Mouse (Mus musculus): ENCODE measurements around the gene Spice1. TPM values are rescaled to one million over a fixed set of nuclear protein-coding genes. Genes with fewer than 3 reads are reported as not detected.

Gene Spice1
- polyA plus RNA-seq, 1 experiment from 2014 or later = 23.9 TPM

- Histone ChIP-seq H3K27ac (ENCODE audit: poor library complexity, severe bottlenecking) (no peak overlapping the region), H3K36me3 (peaks cover 34% of the 10 kb centered on the region), H3K27me3 (replicated peaks) (no peaks in the 10 kb centered on the region), H3K9me3 (replicated peaks) (no peaks in the 10 kb centered on the region), H3K4me2 (no peak overlapping the region), H3K4me1 (replicated peaks) (no peaks in the 10 kb centered on the region), H3K9ac (no peak overlapping the region), H3K4me3 (no peak overlapping the region)
- 82% methylated on average over 4 of the region's 4 CpGs for WGBS
- no peak for ATAC-seq (ENCODE audit: insufficient number of reproducible peaks, low FRiP score)
These were observed 28.5 kb downstream of the Spice1 start for GRCm38 (mm10) chr16:44375459-44375858.

- no peak for ATAC-seq (ENCODE audit: insufficient number of reproducible peaks, low FRiP score)
These were observed 33.1 kb downstream of the Spice1 start for GRCm38 (mm10) chr16:44380006-44380405.

GRCm38 (mm10) chr16:44381578-44381977, 34.7 kb downstream of the Spice1 start:
- Histone ChIP-seq H3K27me3 (replicated peaks) (no peaks in the 10 kb centered on the region), H3K27ac (ENCODE audit: poor library complexity, severe bottlenecking) (no peak overlapping the region), H3K9me3 (replicated peaks) (no peaks in the 10 kb centered on the region), H3K4me1 (replicated peaks) (0 out of 2 replicates have a peak, but pooled peaks cover 6% of the 10 kb centered on the region), H3K9ac (no peak overlapping the region), H3K36me3 (peaks cover 29% of the 10 kb centered on the region), H3K4me2 (no peak overlapping the region), H3K4me3 (no peak overlapping the region)
- WGBS = 30% methylated on average over 5 of the region's 5 CpGs
- no peak for ATAC-seq (ENCODE audit: insufficient number of reproducible peaks, low FRiP score)

More at GRCm38 (mm10) chr16:44380006-44380405, 33.1 kb downstream of the Spice1 start:
- WGBS = 72% methylated on average over 4 of the region's 4 CpGs
- H3K36me3 ChIP-seq = peaks cover 27% of the 10 kb centered on the region
- H3K4me3 ChIP-seq = no peak overlapping the region
- H3K27ac ChIP-seq (ENCODE audit: poor library complexity, severe bottlenecking) = no peak overlapping the region
- H3K9ac ChIP-seq = no peak overlapping the region
- H3K9me3 ChIP-seq (replicated peaks) = no peaks in the 10 kb centered on the region
- no peaks in the 10 kb centered on the region for H3K27me3 ChIP-seq (replicated peaks)
- no peak overlapping the region for H3K4me2 ChIP-seq
- H3K4me1 ChIP-seq (replicated peaks) = 0 out of 2 replicates have a peak, but pooled peaks cover 6% of the 10 kb centered on the region

- no peaks in the 10 kb centered on the region for H3K9me3 ChIP-seq (replicated peaks)
- no peak overlapping the region for H3K4me2 ChIP-seq
- 0 out of 2 replicates have a peak, but pooled peaks cover 6% of the 10 kb centered on the region for H3K4me1 ChIP-seq (replicated peaks)
- 58% methylated on average over 2 of the region's 2 CpGs for WGBS
- peaks cover 28% of the 10 kb centered on the region for H3K36me3 ChIP-seq
- no peak overlapping the region for H3K27ac ChIP-seq (ENCODE audit: poor library complexity, severe bottlenecking)
- H3K9ac ChIP-seq = no peak overlapping the region
- H3K4me3 ChIP-seq = no peak overlapping the region
- no peaks in the 10 kb centered on the region for H3K27me3 ChIP-seq (replicated peaks)
- no peak for ATAC-seq (ENCODE audit: insufficient number of reproducible peaks, low FRiP score)
These were observed 36.6 kb downstream of the Spice1 start for GRCm38 (mm10) chr16:44383549-44383948.

- no peaks in the 10 kb centered on the region for H3K27me3 ChIP-seq (replicated peaks)
- no peak overlapping the region for H3K4me2 ChIP-seq
- H3K4me1 ChIP-seq (replicated peaks) = 0 out of 2 replicates have a peak, but pooled peaks cover 6% of the 10 kb centered on the region
- no peak overlapping the region for H3K4me3 ChIP-seq
- H3K9ac ChIP-seq = no peak overlapping the region
- 53% methylated on average over 1 of the region's 1 CpGs for WGBS
- peaks cover under 1% of the 10 kb centered on the region; the same call in 1 of the 2 replicates for H3K9me3 ChIP-seq (replicated peaks)
- ATAC-seq (ENCODE audit: insufficient number of reproducible peaks, low FRiP score) = no peak
- no peak overlapping the region for H3K27ac ChIP-seq (ENCODE audit: poor library complexity, severe bottlenecking)
- H3K36me3 ChIP-seq = peaks cover 28% of the 10 kb centered on the region
These were observed 37.3 kb downstream of the Spice1 start for GRCm38 (mm10) chr16:44384251-44384650.

DNA sequence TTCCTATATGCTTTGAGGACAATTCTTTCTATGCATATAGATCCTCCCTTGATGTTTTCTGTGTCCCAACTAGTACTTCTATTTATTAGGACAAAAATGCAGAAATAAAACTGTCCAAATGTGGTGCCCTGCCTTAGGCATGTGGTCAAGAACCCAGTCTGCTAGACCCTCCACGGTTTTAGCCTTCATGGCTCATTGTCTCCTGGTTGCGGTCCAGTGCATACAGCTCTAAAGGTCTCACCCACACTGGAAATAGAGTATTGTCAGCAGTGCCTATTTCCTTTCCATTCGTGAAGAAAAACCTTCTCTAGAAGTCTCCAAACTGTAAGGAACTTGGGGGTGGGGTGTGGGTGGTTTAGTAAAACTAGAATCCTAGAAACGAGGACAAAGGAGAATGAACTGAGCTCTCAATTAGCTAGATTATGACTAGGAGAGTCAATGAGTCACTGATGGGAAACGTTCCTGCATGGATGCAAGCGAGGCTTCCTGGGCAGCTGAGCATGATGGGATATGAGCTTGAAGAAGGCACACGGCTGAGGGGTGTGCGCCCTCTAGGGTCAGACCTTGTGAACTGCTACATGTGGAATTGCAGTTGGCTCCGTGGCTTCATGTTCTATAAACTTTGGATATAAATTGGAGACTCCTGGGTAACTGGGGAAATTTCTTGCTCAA, 45.1 kb downstream of the Spice1 start:
- H3K4me3 ChIP-seq = no peak overlapping the region
- no peaks in the 10 kb centered on the region for H3K27me3 ChIP-seq (replicated peaks)
- WGBS = 39% methylated on average over 9 of the region's 9 CpGs
- H3K4me2 ChIP-seq = no peak overlapping the region
- H3K27ac ChIP-seq (ENCODE audit: poor library complexity, severe bottlenecking) = no peak overlapping the region
- peaks cover 10% of the 10 kb centered on the region; the same call in 1 of the 2 replicates for H3K9me3 ChIP-seq (replicated peaks)
- peaks cover 21% of the 10 kb centered on the region for H3K36me3 ChIP-seq
- no peak for ATAC-seq (ENCODE audit: insufficient number of reproducible peaks, low FRiP score)
- H3K4me1 ChIP-seq (replicated peaks) = peaks cover 8% of the 10 kb centered on the region; the same call in 1 of the 2 replicates
- H3K9ac ChIP-seq = no peak overlapping the region

DNA sequence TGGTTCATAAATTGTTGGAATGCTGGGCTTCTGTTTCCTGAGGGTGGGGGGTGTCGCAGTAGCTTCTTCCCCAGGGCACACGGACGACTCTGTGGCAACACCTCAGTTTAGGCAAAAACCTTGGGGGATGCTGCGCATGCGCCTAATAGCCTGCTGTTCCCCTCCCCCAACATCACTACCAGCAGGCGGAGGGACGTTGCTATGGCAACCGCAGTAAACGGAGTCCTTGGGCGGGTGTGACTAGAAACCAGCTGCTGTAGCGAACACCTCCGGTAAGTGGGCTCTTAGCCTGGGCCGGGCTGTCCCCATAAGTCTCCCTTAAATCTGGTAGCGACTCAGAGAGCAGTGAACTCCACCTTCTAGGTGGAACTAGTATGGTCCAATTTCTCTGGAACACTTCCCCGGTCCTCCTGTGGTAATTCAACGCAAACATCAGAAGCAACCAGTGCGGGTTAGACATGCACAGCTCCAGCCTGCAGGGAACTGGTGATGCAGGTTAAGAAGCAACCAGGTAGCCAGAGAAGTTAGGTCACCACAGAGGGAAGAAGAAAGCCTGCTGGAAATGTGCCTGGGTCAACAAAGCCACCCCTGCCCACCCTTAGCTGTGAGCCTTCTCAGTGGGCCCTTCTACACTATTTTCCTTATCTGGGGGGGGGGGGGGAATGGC, 47.8 kb downstream of the Spice1 start, which contains the start of gene Cfap44:
Gene Cfap44, plus strand, starts transcription at position 220 of the 667 bp plus-strand sequence.
- no peak within 1 kb of the TSS for H3K27ac ChIP-seq (ENCODE audit: poor library complexity, severe bottlenecking)
- H3K4me2 ChIP-seq = peak within 1 kb of the TSS; percentile 62
- peaks cover 15% of the 10 kb centered on the region for H3K4me1 ChIP-seq (replicated peaks)
- 2% methylated on average over 17 of the region's 17 CpGs for WGBS
- peaks cover 4% of the 10 kb centered on the region for H3K36me3 ChIP-seq
- no peaks in the 10 kb centered on the region for H3K27me3 ChIP-seq (replicated peaks)
- peak; percentile 83; the same call in 1 of the 2 replicates for ATAC-seq (ENCODE audit: insufficient number of reproducible peaks, low FRiP score)
- H3K9ac ChIP-seq = peak within 1 kb of the TSS; percentile 37; the same call in 1 of the 2 replicates
- H3K4me3 ChIP-seq = peak within 1 kb of the TSS; percentile 32
- H3K9me3 ChIP-seq (replicated peaks) = peaks cover 4% of the 10 kb centered on the region; the same call in 1 of the 2 replicates

DNA sequence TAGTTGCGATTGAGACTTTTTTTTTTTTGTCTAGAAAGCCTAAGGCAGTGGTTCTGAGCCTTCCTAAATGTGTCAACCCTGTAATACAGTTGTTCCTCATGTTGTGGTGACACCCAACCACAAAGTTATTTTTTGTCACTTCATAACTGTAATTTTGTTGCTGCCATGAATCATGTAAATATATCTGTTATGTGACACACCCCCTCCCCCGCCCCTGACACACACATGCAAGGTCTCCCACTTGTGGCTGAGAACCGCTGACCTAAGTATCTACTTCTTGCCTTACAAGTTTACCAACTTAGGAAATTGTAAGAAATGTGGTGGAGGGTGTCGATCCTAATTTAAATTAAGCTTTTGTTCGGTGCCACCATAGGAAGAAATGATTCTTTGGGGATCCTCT, 58.0 kb downstream of the Spice1 start:
- H3K27ac ChIP-seq (ENCODE audit: poor library complexity, severe bottlenecking) = no peak overlapping the region
- H3K4me1 ChIP-seq (replicated peaks) = no peaks in the 10 kb centered on the region
- H3K4me2 ChIP-seq = no peak overlapping the region
- 0 out of 2 replicates have a peak, but pooled peaks cover 4% of the 10 kb centered on the region for H3K9me3 ChIP-seq (replicated peaks)
- 89% methylated on average over 5 of the region's 5 CpGs for WGBS
- no peaks in the 10 kb centered on the region for H3K36me3 ChIP-seq
- H3K9ac ChIP-seq = no peak overlapping the region
- no peak for ATAC-seq (ENCODE audit: insufficient number of reproducible peaks, low FRiP score)
- no peaks in the 10 kb centered on the region for H3K27me3 ChIP-seq (replicated peaks)
- H3K4me3 ChIP-seq = no peak overlapping the region

DNA sequence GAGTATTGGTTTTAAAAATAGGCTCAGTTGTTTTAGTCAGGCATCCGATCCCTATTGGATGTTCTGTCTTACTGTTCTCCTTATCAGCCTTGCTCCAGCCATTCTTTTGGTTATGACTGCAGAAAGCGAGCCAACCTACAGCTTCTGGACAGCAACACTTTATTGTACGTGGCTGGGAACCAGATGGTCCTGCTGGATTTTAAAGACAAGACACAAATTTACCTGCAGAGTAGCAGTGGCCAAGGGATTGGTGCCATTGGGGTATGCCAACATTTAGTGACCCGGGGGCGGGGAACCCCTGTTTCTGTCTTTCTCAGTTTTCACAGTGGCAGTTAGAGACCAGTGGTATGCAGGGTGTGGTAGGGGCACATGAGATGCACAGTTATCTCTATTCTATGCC, 60.3 kb downstream of the Spice1 start:
- Histone ChIP-seq H3K4me1 (replicated peaks) (no peaks in the 10 kb centered on the region), H3K36me3 (no peaks in the 10 kb centered on the region), H3K4me3 (no peak overlapping the region), H3K9ac (no peak overlapping the region), H3K27me3 (replicated peaks) (no peaks in the 10 kb centered on the region), H3K4me2 (no peak overlapping the region), H3K27ac (ENCODE audit: poor library complexity, severe bottlenecking) (no peak overlapping the region), H3K9me3 (replicated peaks) (0 out of 2 replicates have a peak, but pooled peaks cover 4% of the 10 kb centered on the region)
- ATAC-seq (ENCODE audit: insufficient number of reproducible peaks, low FRiP score) = no peak
- 79% methylated on average over 5 of the region's 5 CpGs for WGBS

DNA sequence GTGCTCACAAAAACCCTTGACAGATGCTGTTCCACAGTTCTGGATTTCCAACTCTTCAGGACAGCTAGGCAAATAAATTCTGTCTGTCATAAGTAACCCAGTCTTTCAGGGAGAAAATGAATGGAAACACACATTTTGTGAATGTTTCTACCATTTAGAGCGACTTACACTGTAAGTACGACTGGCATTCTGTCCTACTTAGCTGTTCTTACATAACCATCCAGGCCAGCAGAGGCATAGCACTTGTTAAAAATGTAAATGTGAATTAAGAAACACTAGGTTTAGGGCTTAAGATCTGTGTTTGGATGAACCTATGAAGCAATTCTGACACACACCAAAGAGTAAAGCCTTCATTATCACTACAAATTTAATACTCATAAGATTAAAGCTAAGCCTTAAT, 61.4 kb downstream of the Spice1 start:
- H3K36me3 ChIP-seq = no peaks in the 10 kb centered on the region
- no peak overlapping the region for H3K4me3 ChIP-seq
- no peak overlapping the region for H3K4me2 ChIP-seq
- no peak overlapping the region for H3K27ac ChIP-seq (ENCODE audit: poor library complexity, severe bottlenecking)
- no peaks in the 10 kb centered on the region for H3K4me1 ChIP-seq (replicated peaks)
- 0 out of 2 replicates have a peak, but pooled peaks cover 4% of the 10 kb centered on the region for H3K9me3 ChIP-seq (replicated peaks)
- no peak overlapping the region for H3K9ac ChIP-seq
- ATAC-seq (ENCODE audit: insufficient number of reproducible peaks, low FRiP score) = no peak
- 95% methylated on average over 2 of the region's 2 CpGs for WGBS
- no peaks in the 10 kb centered on the region for H3K27me3 ChIP-seq (replicated peaks)

- 51% methylated on average over 6 of the region's 6 CpGs for WGBS
- no peak for ATAC-seq (ENCODE audit: insufficient number of reproducible peaks, low FRiP score)
- H3K27ac ChIP-seq (ENCODE audit: poor library complexity, severe bottlenecking) = no peak overlapping the region
- no peaks in the 10 kb centered on the region for H3K36me3 ChIP-seq
- H3K4me1 ChIP-seq (replicated peaks) = no peaks in the 10 kb centered on the region
- H3K9ac ChIP-seq = no peak overlapping the region
- no peak overlapping the region for H3K4me3 ChIP-seq
- H3K4me2 ChIP-seq = no peak overlapping the region
- no peaks in the 10 kb centered on the region for H3K9me3 ChIP-seq (replicated peaks)
- no peaks in the 10 kb centered on the region for H3K27me3 ChIP-seq (replicated peaks)
These were observed 63.3 kb downstream of the Spice1 start for GRCm38 (mm10) chr16:44410176-44410575.
